Mouse (Mus musculus): Measurements from ENCODE around the gene Cwc22. TPM values are rescaled to one million over a fixed set of nuclear protein-coding genes. Genes with fewer than 3 reads are reported as not detected.

Cwc22 gene
- polyA plus RNA-seq, 1 experiment from 2014 or later: 35.4 TPM

DNA sequence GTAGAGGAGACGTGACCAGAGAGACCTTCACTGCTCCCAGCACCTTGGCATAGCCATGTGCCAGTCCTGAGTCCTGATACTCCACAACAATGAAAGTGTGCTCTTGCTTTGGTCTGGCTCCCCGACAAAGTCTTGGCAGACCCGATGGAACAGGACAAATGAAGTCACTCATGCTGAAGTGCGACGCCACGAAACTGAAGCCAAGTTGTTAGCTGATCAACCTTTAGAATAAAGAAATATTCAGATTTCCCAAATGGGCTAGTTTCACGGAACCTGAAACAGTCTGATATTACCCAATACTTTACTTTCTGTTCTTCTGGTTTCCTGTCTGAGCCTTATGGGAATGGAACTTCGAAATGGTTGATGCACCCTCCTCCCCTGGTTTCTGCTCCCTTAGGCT lies 32.9 kb upstream of the Cwc22 start:
- H3K4me1 ChIP-seq: no peaks in the 10 kb centered on the region
- WGBS: 90% methylated on average over 8 of the region's 8 CpGs
- H3K4me3 ChIP-seq: no peak overlapping the region
- no peaks in the 10 kb centered on the region for H3K9me3 ChIP-seq
- no peak overlapping the region for H3K4me2 ChIP-seq (replicated peaks)
- no peaks in the 10 kb centered on the region for H3K36me3 ChIP-seq
- ATAC-seq (ENCODE audit: low FRiP score, low read depth): no peak
- no peak overlapping the region for H3K27ac ChIP-seq (replicated peaks)
- no peaks in the 10 kb centered on the region for H3K27me3 ChIP-seq
- H3K9ac ChIP-seq (replicated peaks): no peak overlapping the region

DNA sequence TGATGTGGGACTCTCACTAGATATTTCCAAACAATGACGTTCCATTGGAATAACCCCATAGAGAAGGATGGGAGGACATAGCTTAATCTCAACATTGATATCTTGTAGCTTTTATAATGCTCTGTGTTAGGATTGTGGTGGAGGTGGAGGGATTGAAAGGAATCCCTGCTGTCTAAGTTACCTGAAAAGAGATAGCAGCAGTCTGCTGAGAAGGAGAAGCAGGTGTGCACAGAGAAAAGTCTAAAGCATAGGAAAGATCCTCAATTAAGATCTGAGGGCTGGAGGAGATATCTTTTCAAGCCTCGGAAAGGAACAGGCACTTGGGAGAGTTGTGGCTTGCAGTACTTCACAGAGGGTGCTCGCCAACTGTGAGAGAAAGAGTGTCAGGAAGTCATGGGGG lies 32.1 kb upstream of the Cwc22 start:
- ATAC-seq (ENCODE audit: low FRiP score, low read depth): no peak
- no peaks in the 10 kb centered on the region for H3K4me1 ChIP-seq
- H3K4me3 ChIP-seq: no peak overlapping the region
- no peaks in the 10 kb centered on the region for H3K27me3 ChIP-seq
- H3K4me2 ChIP-seq (replicated peaks): no peak overlapping the region
- no peaks in the 10 kb centered on the region for H3K36me3 ChIP-seq
- no peak overlapping the region for H3K9ac ChIP-seq (replicated peaks)
- no peak overlapping the region for H3K27ac ChIP-seq (replicated peaks)
- WGBS: 94% methylated on average over 3 of the region's 3 CpGs
- no peaks in the 10 kb centered on the region for H3K9me3 ChIP-seq

- H3K9ac ChIP-seq (replicated peaks): no peak overlapping the region
- ATAC-seq (ENCODE audit: low FRiP score, low read depth): no peak
- H3K4me2 ChIP-seq (replicated peaks): no peak overlapping the region
- no peak overlapping the region for H3K27ac ChIP-seq (replicated peaks)
- WGBS: 89% methylated on average over 5 of the region's 5 CpGs
- no peak overlapping the region for H3K4me3 ChIP-seq
- no peaks in the 10 kb centered on the region for H3K27me3 ChIP-seq
- H3K9me3 ChIP-seq: no peaks in the 10 kb centered on the region
- H3K4me1 ChIP-seq: no peaks in the 10 kb centered on the region
- no peaks in the 10 kb centered on the region for H3K36me3 ChIP-seq
Measured at GRCm38 (mm10) chr2:77976321-77976920, 30.2 kb upstream of the Cwc22 start.

- H3K4me2 ChIP-seq (replicated peaks): no peak overlapping the region
- no peak overlapping the region for H3K9ac ChIP-seq (replicated peaks)
- no peaks in the 10 kb centered on the region for H3K27me3 ChIP-seq
- no peaks in the 10 kb centered on the region for H3K4me1 ChIP-seq
- H3K9me3 ChIP-seq: no peaks in the 10 kb centered on the region
- ATAC-seq (ENCODE audit: low FRiP score, low read depth): no peak
- H3K36me3 ChIP-seq: no peaks in the 10 kb centered on the region
- H3K27ac ChIP-seq (replicated peaks): no peak overlapping the region
- WGBS: 62% methylated on average over 4 of the region's 4 CpGs
- no peak overlapping the region for H3K4me3 ChIP-seq
Measured at GRCm38 (mm10) chr2:77975606-77976005, 29.4 kb upstream of the Cwc22 start.

- Histone ChIP-seq H3K9me3 (no peaks in the 10 kb centered on the region), H3K4me2 (replicated peaks) (no peak overlapping the region), H3K4me1 (no peaks in the 10 kb centered on the region), H3K36me3 (no peaks in the 10 kb centered on the region), H3K4me3 (no peak overlapping the region), H3K27ac (replicated peaks) (no peak overlapping the region), H3K9ac (replicated peaks) (no peak overlapping the region), H3K27me3 (no peaks in the 10 kb centered on the region)
- whole genome bisulfite sequencing: 87% methylated on average over 1 of the region's 1 CpGs
- ATAC-seq (ENCODE audit: low FRiP score, low read depth): no peak
Measured at GRCm38 (mm10) chr2:77974986-77975385, 28.8 kb upstream of the Cwc22 start.

- Histone ChIP-seq H3K4me2 (replicated peaks) (no peak overlapping the region), H3K9ac (replicated peaks) (no peak overlapping the region), H3K27ac (replicated peaks) (no peak overlapping the region), H3K4me1 (no peaks in the 10 kb centered on the region), H3K27me3 (no peaks in the 10 kb centered on the region), H3K36me3 (no peaks in the 10 kb centered on the region), H3K9me3 (no peaks in the 10 kb centered on the region), H3K4me3 (no peak overlapping the region)
- ATAC-seq (ENCODE audit: low FRiP score, low read depth): no peak
- 76% methylated on average over 2 of the region's 2 CpGs for WGBS
Measured at GRCm38 (mm10) chr2:77974366-77974765, 28.2 kb upstream of the Cwc22 start.

DNA sequence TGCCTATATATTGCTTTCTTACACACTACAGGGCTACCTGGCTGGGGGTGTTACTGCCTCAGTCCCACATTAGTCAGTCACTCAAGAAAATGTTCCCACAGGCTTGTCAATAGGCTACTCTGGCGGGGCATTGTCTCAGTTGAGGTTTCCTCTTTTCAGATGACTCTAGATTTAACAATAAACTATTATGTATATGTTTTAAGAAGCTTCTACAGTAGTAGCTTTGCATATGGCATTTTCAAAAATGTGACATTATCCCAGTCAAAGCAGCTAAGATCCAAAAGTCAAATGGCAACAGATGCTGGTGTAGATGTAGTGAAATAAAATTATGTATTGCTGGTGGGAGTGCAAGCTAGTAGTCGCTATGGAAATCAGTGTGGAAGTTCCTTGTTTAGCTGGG lies 27.1 kb upstream of the Cwc22 start:
- Histone ChIP-seq H3K9me3 (no peaks in the 10 kb centered on the region), H3K4me2 (replicated peaks) (no peak overlapping the region), H3K36me3 (no peaks in the 10 kb centered on the region), H3K4me3 (no peak overlapping the region), H3K27me3 (no peaks in the 10 kb centered on the region), H3K9ac (replicated peaks) (no peak overlapping the region), H3K27ac (replicated peaks) (no peak overlapping the region), H3K4me1 (no peaks in the 10 kb centered on the region)
- ATAC-seq (ENCODE audit: low FRiP score, low read depth): no peak
- WGBS: 82% methylated on average over 2 of the region's 2 CpGs

DNA sequence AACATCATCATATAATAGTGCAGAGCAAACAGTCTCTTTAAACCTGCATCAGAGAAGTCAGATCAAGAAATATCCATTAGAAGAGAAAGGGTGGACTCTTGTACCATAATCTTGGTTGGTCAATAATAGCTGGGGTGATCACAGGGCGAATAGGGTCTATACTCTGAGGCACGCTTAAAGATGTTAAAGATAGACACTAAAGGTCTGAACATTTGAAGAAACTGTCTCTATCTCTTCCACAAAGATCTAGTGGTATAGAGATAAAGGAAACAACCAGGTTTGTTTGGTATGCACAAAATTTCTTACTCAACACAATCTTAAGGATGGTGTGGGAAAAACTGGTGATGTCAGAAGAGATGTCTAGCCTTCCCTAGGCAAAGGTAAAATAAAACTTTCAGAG lies 26.4 kb upstream of the Cwc22 start:
- no peaks in the 10 kb centered on the region for H3K27me3 ChIP-seq
- 93% methylated on average over 2 of the region's 2 CpGs for WGBS
- no peak overlapping the region for H3K4me3 ChIP-seq
- H3K9me3 ChIP-seq: no peaks in the 10 kb centered on the region
- H3K4me1 ChIP-seq: no peaks in the 10 kb centered on the region
- H3K9ac ChIP-seq (replicated peaks): no peak overlapping the region
- H3K4me2 ChIP-seq (replicated peaks): no peak overlapping the region
- no peak for ATAC-seq (ENCODE audit: low FRiP score, low read depth)
- H3K36me3 ChIP-seq: no peaks in the 10 kb centered on the region
- H3K27ac ChIP-seq (replicated peaks): no peak overlapping the region

DNA sequence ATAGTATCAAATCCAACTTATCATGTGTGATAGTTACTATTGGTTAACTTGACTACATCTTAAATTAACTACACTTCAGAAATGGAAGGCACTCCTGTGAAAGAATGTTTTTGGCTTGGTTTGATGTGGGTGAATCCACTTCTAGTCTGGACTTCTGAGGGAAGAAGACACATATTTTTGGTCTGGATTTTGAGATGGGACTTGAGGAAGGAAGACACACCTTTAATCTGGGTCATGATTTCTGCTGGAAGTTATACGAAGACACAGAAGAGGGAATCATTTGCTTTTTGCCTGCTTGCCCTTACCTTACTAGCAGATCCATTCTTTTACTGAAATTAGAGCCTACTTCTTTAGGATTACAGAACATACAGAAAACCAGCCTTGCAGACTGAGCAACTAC lies 25.7 kb upstream of the Cwc22 start:
- H3K9me3 ChIP-seq: no peaks in the 10 kb centered on the region
- no peaks in the 10 kb centered on the region for H3K27me3 ChIP-seq
- H3K4me3 ChIP-seq: no peak overlapping the region
- 95% methylated on average over 1 of the region's 1 CpGs for WGBS
- H3K9ac ChIP-seq (replicated peaks): no peak overlapping the region
- no peak overlapping the region for H3K4me2 ChIP-seq (replicated peaks)
- no peaks in the 10 kb centered on the region for H3K4me1 ChIP-seq
- ATAC-seq (ENCODE audit: low FRiP score, low read depth): no peak
- no peak overlapping the region for H3K27ac ChIP-seq (replicated peaks)
- no peaks in the 10 kb centered on the region for H3K36me3 ChIP-seq

- Histone ChIP-seq H3K9ac (replicated peaks) (no peak overlapping the region), H3K27me3 (no peaks in the 10 kb centered on the region), H3K27ac (replicated peaks) (no peak overlapping the region), H3K4me2 (replicated peaks) (no peak overlapping the region), H3K4me1 (no peaks in the 10 kb centered on the region), H3K9me3 (no peaks in the 10 kb centered on the region), H3K36me3 (no peaks in the 10 kb centered on the region), H3K4me3 (no peak overlapping the region)
- no peak for ATAC-seq (ENCODE audit: low FRiP score, low read depth)
- 88% methylated on average over 2 of the region's 2 CpGs for WGBS
Measured at GRCm38 (mm10) chr2:77971361-77971760, 25.2 kb upstream of the Cwc22 start.

DNA sequence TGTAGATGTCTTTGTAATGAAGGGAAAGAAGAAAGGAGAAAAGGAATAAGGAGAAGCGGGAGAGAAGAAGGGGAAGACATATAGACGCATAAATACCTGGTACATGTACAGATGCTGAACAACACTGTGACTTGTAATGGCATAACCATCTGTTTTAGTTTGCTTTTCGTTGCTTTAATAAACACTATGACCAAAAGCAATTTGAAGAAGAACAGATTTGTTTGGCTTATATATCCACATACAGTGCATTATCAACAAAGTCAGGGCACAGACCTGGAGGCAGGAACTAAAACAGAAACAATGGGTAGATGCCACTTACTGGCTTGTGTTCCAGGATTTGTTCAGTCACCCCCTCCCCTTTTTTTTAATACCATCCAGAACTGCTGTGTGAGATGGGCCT lies 24.4 kb upstream of the Cwc22 start:
- Histone ChIP-seq H3K4me1 (no peaks in the 10 kb centered on the region), H3K27me3 (no peaks in the 10 kb centered on the region), H3K36me3 (no peaks in the 10 kb centered on the region), H3K9me3 (no peaks in the 10 kb centered on the region), H3K4me2 (replicated peaks) (no peak overlapping the region), H3K4me3 (no peak overlapping the region), H3K27ac (replicated peaks) (no peak overlapping the region), H3K9ac (replicated peaks) (no peak overlapping the region)
- 86% methylated on average over 3 of the region's 3 CpGs for WGBS
- ATAC-seq (ENCODE audit: low FRiP score, low read depth): no peak

- WGBS: 97% methylated on average over 4 of the region's 4 CpGs
- no peak for ATAC-seq (ENCODE audit: low FRiP score, low read depth)
Measured at GRCm38 (mm10) chr2:77969956-77970355, 23.8 kb upstream of the Cwc22 start.

GRCm38 (mm10) chr2:77962450-77963193 lies 16.4 kb upstream of the Cwc22 start:
- Histone ChIP-seq H3K27ac (replicated peaks) (no peak overlapping the region), H3K9ac (replicated peaks) (no peak overlapping the region), H3K36me3 (no peaks in the 10 kb centered on the region), H3K9me3 (no peaks in the 10 kb centered on the region), H3K4me2 (replicated peaks) (no peak overlapping the region), H3K4me1 (no peaks in the 10 kb centered on the region), H3K27me3 (no peaks in the 10 kb centered on the region), H3K4me3 (no peak overlapping the region)
- ATAC-seq (ENCODE audit: low FRiP score, low read depth): no peak
- 97% methylated on average over 3 of the region's 3 CpGs for WGBS

More at GRCm38 (mm10) chr2:77969956-77970355, 23.8 kb upstream of the Cwc22 start:
- Histone ChIP-seq H3K4me1 (no peaks in the 10 kb centered on the region), H3K4me3 (no peak overlapping the region), H3K4me2 (replicated peaks) (no peak overlapping the region), H3K9me3 (no peaks in the 10 kb centered on the region), H3K27me3 (no peaks in the 10 kb centered on the region), H3K27ac (replicated peaks) (no peak overlapping the region), H3K9ac (replicated peaks) (no peak overlapping the region), H3K36me3 (no peaks in the 10 kb centered on the region)
